ENCODE assay signal across 17 mouse cellular contexts in the genomic region with DNA sequence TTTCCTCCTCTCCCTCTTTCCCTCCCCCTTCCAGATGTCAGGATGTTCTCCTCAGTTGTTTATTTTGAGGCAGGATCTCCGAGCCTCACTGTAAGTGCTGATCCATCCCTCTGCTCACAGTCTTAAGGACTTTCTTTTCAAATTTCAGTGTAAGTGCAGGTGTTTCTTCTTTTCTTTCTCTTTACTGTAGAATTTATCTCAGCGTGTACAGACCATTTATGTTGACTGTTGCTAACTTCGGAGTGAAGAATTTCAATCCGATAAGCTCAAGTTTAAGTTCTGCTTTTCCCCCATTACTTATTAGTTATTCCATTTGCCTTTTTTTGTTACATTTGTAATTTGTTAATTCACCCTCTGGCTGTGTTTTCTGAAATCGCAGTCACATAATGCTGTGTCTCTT.
"Had no signal": no experiment of that assay in that cellular context is flagged by ENCODE, and none has a peak within 500 bp of the region (broad histone marks: within the 10 kb centered on the region; RNA-seq: fewer than 3 reads in every experiment).

No protein-coding gene starts in this region.

- H3K36me3 ChIP-seq: liver, embryonic 13.5 days; midbrain, embryonic 15.5 days; neural tube, embryonic 12.5 days; neural tube, embryonic 15.5 days had no signal

- H3K27me3 ChIP-seq: liver, embryonic 13.5 days; midbrain, embryonic 12.5 days; midbrain, embryonic 15.5 days; neural tube, embryonic 12.5 days; neural tube, embryonic 15.5 days had no signal

- H3K27ac ChIP-seq: liver, embryonic 13.5 days; midbrain, embryonic 12.5 days; midbrain, embryonic 15.5 days; neural tube, embryonic 12.5 days had no signal

- DNase-seq: kidney, adult 18-20 months; kidney, adult 9 months; kidney, postnatal 14 days; kidney, postnatal 4 days; layer of hippocampus, postnatal 36 days; liver, embryonic 13.5 days; lung, adult 2 months; lung, postnatal 14 days; lung, postnatal 4 days; right cerebral cortex, adult 18-20 months; right cerebral cortex, postnatal 14 days; right cerebral cortex, postnatal 4 days had no signal

- H3K4me3 ChIP-seq: left cerebral cortex, adult 2 months; liver, embryonic 13.5 days; midbrain, embryonic 12.5 days; midbrain, embryonic 15.5 days; neural tube, embryonic 12.5 days; neural tube, embryonic 15.5 days had no signal

- H3K9me3 ChIP-seq: liver, embryonic 13.5 days; midbrain, embryonic 15.5 days; neural tube, embryonic 12.5 days had no signal
